Mouse (Mus musculus): ENCODE measurements around the gene B230118H07Rik. TPM values are rescaled to one million over a fixed set of nuclear protein-coding genes. Genes with fewer than 3 reads are reported as not detected.

Gene B230118H07Rik
- total RNA-seq, 2 experiments from 2014 or later = 98.5 to 101 TPM

DNA sequence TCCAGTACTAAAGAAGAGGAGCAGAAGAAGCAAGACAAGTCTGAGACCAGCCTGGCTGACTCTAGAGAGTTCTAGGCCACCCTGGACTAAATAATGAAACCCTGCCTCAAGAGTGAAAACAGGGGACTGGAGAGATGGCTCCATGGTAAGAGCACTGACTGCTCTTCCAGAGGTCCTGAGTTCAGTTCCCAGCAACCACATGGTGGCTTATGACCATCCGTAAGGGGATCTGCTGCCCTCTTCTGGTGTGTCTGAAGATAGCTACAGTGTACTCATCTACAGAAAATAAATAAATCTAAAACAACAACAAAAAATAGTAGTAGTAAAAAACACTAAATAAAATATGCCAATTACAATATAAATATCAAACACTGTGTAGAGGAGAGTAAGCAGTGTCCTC lies 3.5 kb downstream of the B230118H07Rik start:
- no peak for DNase-seq
- intact Hi-C loops (cut with DNase I) = no loop called here

DNA sequence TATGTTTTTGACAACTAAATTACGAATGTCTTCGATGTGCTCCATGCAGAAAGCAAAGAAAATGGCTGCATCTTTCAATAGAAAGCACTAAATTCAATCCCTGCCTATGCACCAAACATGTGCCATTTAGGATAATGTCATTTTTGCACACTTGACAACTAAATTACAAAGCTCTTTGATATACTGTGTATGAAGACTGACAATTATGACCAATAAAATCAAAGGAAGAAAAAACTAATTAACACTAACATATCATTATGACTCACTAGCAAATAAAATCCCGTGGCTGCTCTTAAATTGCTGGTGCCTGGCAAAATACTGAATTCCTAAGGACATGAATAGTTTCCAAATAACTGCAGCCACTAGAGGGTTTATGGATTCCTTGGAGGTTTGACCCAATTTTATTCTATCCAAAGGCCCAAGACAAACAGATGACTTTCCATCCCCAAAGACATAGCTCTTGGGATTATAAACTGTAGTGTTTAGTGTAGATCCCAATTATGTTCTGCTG lies 9.4 kb downstream of the B230118H07Rik start:
- intact Hi-C loops (cut with DNase I) = no loop called here
- DNase-seq = no peak

DNA sequence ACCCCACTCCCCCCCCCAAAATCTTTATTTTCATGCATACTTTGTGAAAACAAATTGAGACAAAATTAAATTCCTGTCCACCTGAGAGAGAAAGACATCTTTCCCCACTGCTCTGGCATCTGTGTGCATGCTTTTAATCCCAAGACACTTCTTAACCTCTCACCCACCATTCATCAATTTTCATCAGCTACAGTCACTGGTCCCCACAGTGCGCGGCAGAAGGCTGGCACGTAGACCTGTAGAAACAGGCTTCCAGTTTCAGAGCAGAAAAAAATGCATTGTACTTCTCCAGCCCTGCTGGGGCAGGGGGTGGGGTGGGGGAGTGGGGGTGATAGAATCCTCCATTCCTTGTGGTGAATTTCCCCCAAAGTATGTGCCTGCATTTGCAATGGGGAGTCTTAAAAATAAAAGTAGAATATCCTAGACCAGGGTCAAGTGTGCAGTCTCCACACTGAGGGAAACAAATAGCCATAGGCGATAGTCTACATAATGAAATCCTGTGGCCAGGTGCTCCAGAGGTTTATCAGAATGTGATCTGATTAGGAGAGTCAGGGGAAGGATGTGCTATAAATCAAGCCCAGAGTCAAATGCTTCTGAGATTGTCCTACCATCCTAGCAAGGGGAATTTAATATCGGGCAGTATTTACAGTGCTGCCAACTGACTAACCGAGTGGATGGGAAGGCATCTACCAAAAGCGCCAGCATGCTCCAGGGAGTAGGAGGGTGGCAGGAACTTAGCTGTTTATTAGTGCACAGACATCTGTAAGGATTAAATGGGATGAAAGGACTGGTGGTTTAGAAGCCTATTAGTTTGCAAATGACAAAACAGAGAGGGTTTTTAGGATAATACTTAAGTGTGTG lies 10.1 kb downstream of the B230118H07Rik start:
- intact Hi-C loops (cut with DNase I) = no loop called here
- no peak for DNase-seq

DNA sequence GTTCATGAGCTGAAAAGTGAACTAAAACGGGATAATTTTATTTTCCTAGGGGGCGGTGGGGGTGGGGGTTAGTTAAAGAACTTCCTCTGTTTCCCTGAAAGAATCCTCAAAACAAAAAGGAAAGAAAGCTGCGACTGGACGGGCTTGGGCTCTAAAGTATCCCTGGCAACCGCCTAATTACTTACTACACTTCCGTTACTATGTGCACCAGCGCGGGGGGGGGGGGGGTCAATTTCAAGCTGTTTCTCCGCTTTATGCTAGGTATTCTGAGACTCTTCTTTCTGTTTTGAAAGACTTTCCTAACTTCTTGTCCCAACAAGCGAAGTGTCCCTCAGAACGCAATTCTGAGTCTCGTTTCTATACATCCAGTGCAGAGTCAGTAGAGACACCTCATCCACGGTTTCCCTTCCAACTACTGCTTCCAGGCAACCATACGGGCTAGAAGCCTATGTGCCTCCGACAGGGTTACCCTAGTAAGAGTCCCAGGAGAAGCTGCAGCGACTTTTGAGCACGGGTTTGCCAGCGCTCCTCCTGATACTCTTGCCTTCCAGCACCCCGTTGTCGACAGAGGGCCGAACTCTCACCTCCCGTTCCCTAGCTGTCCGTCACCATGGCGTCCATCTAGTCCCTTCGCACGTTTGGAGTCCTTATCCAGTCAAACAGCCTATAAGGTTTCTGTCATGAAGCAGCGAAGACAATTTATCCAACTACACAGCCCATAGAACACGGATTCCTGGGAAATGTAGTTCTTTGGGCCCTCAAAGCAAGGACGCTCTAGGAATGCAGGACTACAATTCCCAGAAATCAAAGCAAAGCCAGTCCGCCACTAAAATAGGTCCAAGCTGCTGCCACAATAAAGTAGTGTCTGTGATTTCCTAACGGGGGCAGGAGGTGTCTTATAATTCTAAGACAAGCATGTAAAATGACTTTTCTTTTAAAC lies 20.8 kb downstream of the B230118H07Rik start:
- DNase-seq = peak; percentile 68 to 86

DNA sequence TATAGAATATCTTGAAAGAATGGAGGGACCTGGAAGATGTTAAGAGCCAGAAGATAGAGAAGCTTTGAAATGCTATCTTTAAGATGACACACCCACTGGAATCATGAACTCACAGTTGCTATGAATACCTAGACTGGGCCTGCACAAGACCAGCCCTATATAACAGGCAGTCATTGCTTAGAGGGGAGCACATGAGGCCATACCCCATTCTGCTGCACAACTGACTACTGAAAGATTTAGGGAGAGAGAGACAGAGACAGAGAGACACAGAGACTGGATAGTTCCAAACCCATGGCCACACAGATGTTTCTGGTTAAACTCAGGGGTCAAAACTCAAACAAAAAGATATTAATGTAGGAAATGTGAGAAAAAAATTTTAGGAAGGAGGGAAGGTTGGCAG lies 22.1 kb downstream of the B230118H07Rik start:
- no peak for DNase-seq
- intact Hi-C loops (cut with DNase I) = no loop called here

More for the DNA sequence above, 20.8 kb downstream of the B230118H07Rik start:
- intact Hi-C loops (cut with DNase I) = no loop called here

DNA sequence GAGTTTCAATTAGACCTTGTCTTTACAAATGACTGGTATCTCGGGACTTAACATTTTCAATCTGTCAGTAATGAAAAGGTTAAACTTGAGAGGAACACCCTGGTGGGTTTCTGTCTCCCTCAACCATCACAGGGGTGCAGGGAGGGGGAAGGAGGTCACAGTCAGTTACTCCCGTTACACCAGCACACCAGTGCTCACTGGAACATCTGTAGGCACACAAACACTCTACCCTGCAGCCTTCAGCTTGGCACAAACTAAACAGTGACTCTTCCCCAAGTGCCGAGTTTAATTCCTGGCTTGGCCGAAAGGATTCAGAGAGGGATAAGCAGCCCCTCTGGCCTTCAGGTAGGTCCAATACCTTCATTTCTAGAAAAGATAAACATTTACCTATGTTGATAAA lies 24.8 kb downstream of the B230118H07Rik start, which contains the start of gene Rag2:
Gene Rag2 (plus strand): TSS at position 193 of the 400 bp plus-strand sequence.
- intact Hi-C loops (cut with DNase I) = no loop called here
- DNase-seq = no peak

DNA sequence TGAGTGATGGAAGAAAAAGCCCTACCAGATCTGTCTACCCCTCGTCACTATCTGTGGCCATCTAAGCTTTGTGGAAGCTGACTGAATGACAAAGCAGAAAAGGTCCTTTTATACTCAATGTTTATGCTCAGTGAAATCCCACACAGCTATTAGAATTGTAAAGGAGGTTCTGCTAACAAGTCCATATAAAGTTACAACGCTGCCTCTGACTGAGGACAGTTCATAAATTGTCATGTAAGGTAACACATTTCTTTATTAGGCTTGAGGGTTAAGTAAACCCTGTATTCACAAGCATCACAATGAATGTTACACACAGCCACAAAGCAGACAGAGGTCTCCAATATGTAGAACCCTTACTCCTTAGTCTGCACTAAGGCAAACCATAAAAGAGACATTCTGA lies 25.3 kb downstream of the B230118H07Rik start:
- intact Hi-C loops (cut with DNase I) = no loop called here
- no peak for DNase-seq

DNA sequence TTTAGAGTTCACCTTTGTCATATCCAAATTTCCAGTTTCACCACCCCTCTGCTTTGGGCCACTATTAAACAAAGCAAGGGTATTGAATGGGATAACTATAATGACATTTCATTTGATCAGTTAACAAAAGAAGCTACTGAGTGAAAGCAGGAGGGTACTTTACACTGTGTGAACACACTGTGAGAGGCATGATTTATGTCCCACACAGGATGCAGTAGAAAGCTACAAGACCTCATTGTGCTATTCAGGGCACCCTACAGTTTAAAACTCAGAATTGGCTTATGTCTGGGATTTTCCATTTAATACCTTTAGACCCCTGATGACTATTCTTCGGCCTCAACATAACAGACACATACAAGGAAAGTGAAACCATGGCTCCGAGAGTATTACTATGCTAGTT lies 26.3 kb downstream of the B230118H07Rik start:
- DNase-seq = no peak
- intact Hi-C loops (cut with DNase I) = no loop called here

DNA sequence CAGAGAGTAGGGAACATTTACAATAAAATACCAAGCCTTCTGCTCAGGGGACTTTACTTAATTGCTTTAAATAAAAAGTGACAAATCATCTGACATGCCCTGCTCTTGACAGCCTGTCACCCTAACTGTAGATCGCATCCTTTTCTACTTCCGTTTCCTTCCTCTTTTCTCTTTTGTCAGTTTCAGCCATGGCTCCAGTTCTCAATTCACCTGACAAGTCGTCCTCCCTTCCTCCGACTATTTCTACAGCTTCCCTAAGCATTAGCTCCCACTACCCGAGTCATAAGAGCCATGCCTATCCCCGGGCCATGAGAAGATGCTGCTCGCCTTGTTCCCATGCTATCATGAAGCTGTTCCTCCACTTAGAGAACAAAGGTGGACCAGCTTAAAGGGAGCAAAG lies 27.7 kb downstream of the B230118H07Rik start:
- no peak for DNase-seq
- intact Hi-C loops (cut with DNase I) = no loop called here

DNA sequence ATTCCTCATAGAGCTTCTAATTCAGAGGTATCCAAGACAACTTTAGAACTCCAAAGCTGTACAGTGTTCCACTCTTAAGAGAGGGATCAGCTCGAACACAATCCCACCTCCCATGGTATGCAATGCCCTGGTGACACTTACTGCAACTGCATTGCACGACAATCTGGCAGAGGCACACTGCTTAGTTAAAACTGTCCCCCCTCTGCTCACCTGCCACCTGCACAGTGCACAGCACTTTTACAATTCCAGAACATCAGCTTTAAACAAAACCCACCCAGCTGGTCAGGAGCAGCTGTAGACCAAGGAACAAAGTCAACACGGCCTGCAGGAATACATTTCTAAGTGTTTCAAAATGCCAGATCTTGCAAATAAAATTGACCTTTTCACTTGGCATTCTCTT lies 28.4 kb downstream of the B230118H07Rik start:
- DNase-seq = no peak
- intact Hi-C loops (cut with DNase I) = no loop called here

DNA sequence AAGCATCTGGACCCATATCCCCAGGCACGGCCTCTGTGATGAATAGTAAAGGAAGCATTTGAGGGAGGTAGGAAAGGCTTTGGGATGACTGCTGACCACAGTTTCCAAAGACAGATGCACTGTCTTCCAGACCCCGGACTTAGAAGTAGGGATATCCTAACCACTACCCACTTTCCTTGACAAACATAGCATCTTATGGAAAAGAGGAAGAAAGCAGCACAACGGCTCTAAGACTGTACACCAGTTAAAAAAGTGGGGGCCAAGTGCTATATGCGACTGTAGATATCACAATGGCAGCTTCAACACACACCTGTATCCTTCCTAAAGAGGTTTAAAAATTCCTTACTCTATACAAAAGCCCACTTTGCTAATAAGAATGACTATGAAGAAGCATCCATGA lies 31.0 kb downstream of the B230118H07Rik start:
- DNase-seq = no peak
- intact Hi-C loops (cut with DNase I) = no loop called here

DNA sequence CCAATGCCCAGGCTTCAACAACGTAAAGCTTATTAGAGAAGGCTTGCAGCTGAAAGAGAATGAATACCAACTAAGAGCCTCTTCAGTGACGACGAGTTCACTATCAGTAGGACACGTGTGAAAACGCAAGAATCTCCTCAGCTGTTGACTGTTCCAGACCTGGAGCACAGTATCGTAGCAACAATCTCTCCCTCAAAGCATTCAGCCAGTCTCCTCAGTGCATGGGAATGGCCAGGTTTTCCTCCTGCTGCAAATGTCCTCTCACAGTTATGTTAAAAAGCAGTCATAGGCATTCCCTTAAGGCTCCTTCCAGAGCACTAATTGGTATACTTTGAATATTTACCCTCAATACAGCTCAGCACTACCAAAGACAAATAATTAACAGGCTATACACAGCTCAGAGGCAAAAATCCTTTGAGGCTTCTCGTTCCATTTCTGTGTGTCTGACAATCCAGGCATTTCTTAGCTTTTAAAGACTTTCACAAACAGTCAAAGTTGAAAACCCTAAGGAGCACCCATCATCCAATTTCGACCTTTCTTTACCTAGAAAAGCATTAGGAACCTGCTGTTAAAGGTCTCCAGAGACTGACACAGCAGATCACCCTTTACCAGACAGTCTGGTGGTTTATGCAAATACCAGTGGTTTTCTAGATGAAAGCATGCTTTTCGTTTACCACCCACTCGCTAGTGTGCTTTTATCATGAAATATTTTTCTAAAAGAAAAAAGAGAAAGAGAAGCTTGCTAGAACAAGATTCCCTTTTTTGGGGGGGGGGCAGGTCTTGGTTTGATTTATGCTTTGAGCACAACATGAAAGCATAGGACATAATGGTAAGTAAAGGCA lies 33.6 kb downstream of the B230118H07Rik start:
- no peak for DNase-seq
- intact Hi-C loops (cut with DNase I) = no loop called here

DNA sequence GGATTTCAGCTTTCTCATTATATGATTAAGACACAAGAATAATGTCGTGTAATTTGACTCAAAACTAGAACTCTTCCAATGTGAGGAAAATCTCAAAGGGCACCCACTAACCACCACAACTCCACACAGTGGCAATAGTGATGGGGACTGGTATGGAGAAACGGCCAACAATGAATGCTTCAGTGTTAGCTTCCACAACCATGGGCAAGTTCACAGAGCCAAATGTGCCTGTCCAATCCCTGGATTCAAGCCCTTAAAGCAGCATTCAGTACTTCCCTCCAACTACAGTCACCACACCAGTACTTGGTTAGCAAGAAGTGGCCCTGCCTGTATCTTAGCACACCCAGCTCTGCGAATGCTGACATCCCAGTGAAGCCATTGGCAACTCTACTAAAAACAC lies 38.5 kb downstream of the B230118H07Rik start:
- intact Hi-C loops (cut with DNase I) = no loop called here
- DNase-seq = no peak

DNA sequence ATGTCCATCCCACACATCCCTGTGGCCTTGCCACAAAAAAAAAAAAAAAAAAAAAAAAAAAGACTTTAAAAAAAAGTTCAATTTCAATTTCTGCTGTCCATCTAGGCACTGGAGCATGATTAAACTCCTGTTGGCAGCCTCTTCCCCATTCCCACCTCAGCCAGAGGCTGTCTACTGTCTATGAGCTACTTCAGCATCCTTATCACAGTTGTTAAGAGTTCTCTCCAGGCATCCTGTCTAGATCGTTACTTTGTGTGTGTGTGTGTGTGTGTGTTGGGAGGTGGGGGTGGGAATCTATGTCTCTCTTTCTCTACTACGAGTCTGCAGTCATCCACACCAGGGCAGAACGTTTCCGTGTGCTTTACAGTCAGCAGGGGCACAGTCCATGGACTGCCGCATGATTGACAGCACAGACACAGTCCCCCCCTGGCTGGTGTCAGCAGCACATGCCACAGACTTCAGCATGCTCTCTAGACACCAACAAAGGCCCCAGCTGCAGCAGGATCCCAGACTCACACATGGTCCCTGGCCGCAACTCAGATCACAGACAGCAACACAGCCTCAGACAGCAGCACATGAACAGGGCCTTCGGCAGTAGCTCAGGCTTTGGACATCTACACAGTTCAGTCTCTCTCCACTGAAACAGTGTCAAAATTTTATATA lies 41.0 kb downstream of the B230118H07Rik start:
- no peak for DNase-seq
- intact Hi-C loops (cut with DNase I) = no loop called here

DNA sequence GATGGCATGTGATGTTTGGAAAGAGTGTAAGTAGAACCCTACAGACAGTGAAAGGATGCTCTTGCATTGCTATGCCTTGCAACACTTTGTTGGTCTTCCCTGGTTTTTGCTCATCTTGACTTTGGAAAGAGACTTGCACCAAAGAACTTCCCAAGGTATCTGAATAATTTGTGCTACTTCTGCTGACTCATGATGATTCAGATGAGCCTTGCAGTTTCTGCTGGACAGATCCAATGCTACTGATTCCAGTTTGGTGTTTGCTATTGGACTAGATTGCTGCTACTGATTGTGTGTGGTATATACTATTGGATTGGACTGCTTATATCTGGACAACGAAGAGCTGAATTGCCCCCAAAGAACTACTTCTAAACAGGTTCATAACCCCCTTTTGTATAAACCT lies 46.2 kb downstream of the B230118H07Rik start:
- DNase-seq = no peak
- intact Hi-C loops (cut with DNase I) = no loop called here

DNA sequence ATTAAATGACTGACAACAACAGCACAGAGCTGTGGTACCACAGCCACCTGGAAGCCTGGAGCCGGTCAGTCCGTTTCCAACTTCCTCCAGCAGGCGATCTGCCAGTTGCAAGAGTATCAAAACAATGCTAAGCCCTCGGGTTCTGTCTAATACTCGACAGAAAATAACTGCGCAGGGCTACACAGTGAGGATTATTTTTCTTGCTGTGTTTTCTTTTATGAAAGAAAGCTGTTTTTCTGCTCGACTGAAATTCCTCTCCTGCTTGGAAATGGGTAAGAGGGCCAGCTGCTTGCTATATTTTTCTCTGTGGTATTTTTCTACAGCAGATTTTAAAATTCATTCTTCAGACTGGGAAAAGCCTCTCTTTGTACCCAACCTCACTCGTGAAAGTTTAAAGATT lies 48.6 kb downstream of the B230118H07Rik start:
- peak; percentile 48 to 54 for DNase-seq
- intact Hi-C loops (cut with DNase I) = no loop called here

DNA sequence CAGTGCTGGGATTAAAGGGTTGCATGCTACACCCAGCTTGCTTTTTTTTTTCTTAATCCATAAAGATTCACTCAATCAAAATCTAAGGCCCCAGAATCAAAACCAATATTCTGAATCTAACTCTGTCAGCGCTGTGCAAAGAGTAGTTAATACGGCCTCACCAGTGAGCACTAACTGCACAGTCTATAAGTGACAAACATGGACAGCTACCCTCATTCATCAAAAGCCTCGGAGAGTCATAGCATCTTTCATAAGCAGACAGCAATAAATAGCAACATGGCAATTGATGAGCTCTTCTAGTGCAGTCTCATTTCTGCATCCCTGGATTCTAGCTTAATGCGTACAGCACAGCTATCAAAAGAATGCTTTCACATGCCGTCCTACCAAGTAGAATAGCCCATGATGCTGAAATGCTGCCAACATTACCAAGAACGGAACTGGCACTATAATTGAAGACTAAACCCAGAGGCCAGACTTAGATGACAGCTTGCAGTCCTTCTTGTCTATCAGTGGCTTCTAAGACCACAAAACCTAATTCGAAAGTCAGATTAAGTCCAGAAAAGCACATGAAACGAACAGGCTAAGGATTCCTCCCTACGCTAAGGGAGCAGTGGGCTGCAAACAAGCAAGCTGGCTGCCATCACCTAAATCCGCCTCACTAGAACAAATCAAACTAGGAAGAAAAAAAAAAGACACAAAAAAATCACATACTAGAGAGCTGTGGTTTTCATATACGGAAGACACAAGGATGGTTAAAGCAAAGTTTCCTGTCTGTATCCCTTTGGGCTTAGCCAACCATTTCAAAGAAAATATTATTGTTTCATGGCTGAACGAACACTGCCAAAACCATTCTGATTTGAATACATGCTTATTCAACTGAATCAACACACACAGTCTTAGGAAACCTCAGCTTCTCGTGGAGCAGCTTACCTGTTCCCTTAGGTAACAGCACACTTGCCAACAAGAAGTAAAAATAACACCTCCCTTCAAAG lies 50.8 kb downstream of the B230118H07Rik start:
- DNase-seq = no peak
- intact Hi-C loops (cut with DNase I) = loop anchor here (5.0 kb wide), 1 partner anchor 54 kb away; no protein-coding TSS in a partner anchor

DNA sequence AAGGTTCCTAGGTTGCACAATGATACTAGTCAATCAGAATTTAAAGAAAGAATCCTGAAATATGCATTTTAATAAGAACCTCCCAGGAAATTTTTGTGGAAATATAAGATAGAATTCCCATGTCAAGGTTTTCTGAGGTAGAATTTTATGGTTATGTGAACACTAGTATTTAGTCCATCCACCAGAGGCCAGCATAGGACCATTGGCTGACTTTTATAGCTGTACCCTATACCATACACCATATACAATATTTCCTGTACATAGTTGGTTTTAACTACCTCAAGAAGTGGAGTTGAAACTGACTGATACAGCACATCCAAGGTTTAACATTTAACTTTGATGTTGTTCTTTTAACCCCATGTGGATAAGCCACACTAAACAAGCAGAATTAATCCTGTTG lies 52.1 kb downstream of the B230118H07Rik start:
- intact Hi-C loops (cut with DNase I) = loop anchor here (5.0 kb wide), 1 partner anchor 55 kb away; no protein-coding TSS in a partner anchor
- DNase-seq = no peak

Data from heart, postnatal 36 days (tissue).